In genomic region chr3:146337861-146338281, GRCm38 (mm10) we compare ENCODE assay signal across 8 mouse cellular contexts.
DNase-seq lines count a peak whose midpoint lies in the region; ATAC-seq and TF ChIP-seq lines count a peak whose summit lies in the region.

No protein-coding gene starts in this region.

- 7% methylated on average over 7 of the region's 7 CpGs for WGBS in limb, embryonic 14.5 days
- WGBS in olfactory bulb, adult 2 months = 9% methylated on average over 7 of the region's 7 CpGs

- H3K4me1 ChIP-seq in limb, embryonic 14.5 days (ENCODE audit: control insufficient read depth, insufficient read depth, low read length) = peaks cover 7% of the 10 kb centered on the region; the same call in 1 of the 2 replicates
- peaks cover 9% of the 10 kb centered on the region for H3K4me1 ChIP-seq in olfactory bulb, adult 2 months (ENCODE audit: control insufficient read depth, insufficient read depth, low read length)

- TF ChIP-seq POLR2A in limb, embryonic 14.5 days (IDR thresholded peaks at IDR 0.05; ENCODE audit: borderline replicate concordance, extremely low read depth, insufficient read depth, insufficient read length) = no peak
- TF ChIP-seq POLR2A in olfactory bulb, adult 2 months (IDR thresholded peaks at IDR 0.05; ENCODE audit: insufficient read depth, low read depth, low read length) = no peak

- peak; percentile 71 to 76 for DNase-seq in cerebellum, postnatal 10 days
- no peak for DNase-seq in cerebellum, adult 8-10 months
- peak; percentile 43 for DNase-seq in right cerebral cortex, adult 18-20 months
- no peak for DNase-seq in right cerebral cortex, postnatal 4 days
- no peak for DNase-seq in limb, embryonic 14.5 days (ENCODE audit: low spot score)
- DNase-seq in urinary bladder, postnatal 25 days (ENCODE audit: low spot score) = no peak
- no peak for DNase-seq in thymus, postnatal 14 days

- no peak overlapping the region for H3K4me3 ChIP-seq in limb, embryonic 14.5 days (replicated peaks; ENCODE audit: low read length)
- peak overlapping the region; percentile 1; the same call in 1 of the 2 replicates for H3K4me3 ChIP-seq in olfactory bulb, adult 2 months (ENCODE audit: insufficient read depth, low read depth, low read length)

- H3K9ac ChIP-seq in limb, embryonic 14.5 days (ENCODE audit: low read depth, low read length, severe bottlenecking) = 0 out of 2 replicates have a peak overlapping the region, but pooled peaks have one; percentile 36

- no peak overlapping the region for H3K27ac ChIP-seq in limb, embryonic 14.5 days (replicated peaks; ENCODE audit: low read depth, low read length)
- H3K27ac ChIP-seq in olfactory bulb, adult 2 months (ENCODE audit: insufficient read depth, low read depth, low read length) = no peak overlapping the region

- H3K36me3 ChIP-seq in limb, embryonic 14.5 days (ENCODE audit: control insufficient read depth, insufficient read depth, low read length) = no peaks in the 10 kb centered on the region

- peak overlapping the region; percentile 32; the same call in 1 of the 2 replicates for H3K4me2 ChIP-seq in limb, embryonic 14.5 days (replicated peaks; ENCODE audit: low read depth, low read length, severe bottlenecking)

- ATAC-seq in limb, embryonic 14.5 days (ENCODE audit: low FRiP score, low read depth) = no peak; the same call in 1 of the 2 replicates

- H3K27me3 ChIP-seq in limb, embryonic 14.5 days (ENCODE audit: control insufficient read depth, insufficient read depth, low read length) = no peaks in the 10 kb centered on the region

- TF ChIP-seq CTCF in olfactory bulb, adult 2 months (IDR thresholded peaks at IDR 0.05; ENCODE audit: insufficient read depth, low read depth, low read length) = no peak

- H3K9me3 ChIP-seq in limb, embryonic 14.5 days (ENCODE audit: control insufficient read depth, low read length) = no peaks in the 10 kb centered on the region

Comparison
In these comparisons a context has a peak if more than half of its experiments do, and no peak if none do; other contexts are left out.
1. DNase-seq: peak in cerebellum, postnatal 10 days (2 of 2) and right cerebral cortex, adult 18-20 months (single experiment); none in cerebellum, adult 8-10 months (single experiment), right cerebral cortex, postnatal 4 days (single experiment), limb, embryonic 14.5 days (single experiment), urinary bladder, postnatal 25 days (single experiment) and thymus, postnatal 14 days (single experiment).